Mouse (Mus musculus): ENCODE measurements around the gene Inhbc.

The Inhbc gene

DNA sequence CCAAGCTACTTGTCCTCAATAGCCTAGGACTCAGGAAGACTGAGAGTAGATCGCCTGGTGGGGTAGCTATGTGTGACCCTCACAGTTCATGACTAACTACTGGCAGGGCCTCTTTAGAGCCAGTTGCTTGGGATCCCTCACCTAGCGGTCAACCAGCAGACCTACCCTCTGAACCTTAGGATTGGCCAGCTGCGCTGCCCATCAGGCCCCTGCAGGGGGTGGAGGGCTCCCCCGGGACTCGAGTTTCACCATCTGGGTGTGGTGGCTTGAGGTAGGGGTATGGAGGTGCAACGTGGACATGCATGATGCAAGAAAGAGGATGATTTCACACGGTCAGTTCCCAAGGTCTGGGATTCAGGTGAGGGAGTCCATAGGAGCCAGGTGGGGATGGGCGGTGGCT, 18.5 kb downstream of the Inhbc start:
- DNase-seq (ENCODE audit: low spot score in 2 of 2): no peak

DNA sequence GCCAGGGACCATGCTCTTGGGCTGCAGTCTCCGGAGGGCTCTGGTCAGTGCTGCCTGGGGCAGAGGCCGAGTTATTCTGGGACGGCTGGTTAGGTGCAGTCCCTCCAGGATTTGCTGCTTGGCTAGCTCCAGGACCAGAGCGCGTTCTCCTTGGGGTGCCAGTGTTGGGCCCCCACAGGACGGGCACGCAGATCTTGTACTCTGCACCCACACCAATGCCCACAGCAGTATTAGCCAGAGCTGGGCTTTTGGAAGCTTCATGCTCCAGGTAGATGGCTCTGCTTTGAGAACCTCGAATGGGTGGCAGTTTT, 19.0 kb downstream of the Inhbc start:
- DNase-seq (ENCODE audit: low spot score in 2 of 2): no peak

DNA sequence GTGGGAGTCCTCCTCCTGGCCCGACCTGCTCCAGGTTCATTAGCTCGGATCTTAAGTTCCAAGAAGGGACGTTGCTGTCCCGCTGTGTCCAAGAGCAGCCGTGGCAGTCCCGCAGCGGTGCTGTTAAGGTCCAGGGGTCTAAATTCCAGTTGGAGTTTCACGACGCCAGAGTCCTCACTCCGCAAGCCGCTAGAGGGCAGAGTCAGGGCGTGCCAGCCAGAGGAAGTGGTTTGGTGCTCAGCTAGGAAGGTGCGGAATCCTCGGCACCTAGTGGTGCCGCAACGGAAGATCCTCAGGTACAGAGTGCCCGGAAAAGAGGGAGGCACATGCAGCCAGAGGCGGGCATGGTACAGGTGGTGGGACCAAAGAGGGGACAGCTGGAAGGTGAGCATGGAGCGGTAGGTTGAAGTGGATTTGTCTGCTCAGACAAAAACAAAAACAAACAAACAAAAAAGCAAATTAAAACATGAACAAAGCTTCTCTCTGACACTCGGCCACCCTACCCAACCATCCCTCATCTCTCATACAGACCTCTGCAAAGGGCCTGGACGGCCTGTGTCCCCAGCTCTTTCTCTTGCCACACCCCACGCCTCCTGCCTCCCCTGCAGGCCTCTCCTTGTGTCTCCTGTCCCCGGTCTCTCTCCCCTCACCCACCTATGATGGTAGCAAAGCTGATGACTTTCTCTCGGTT, 19.5 kb downstream of the Inhbc start:
- peak; percentile 73 to 78 for DNase-seq (ENCODE audit: low spot score in 2 of 2)

DNA sequence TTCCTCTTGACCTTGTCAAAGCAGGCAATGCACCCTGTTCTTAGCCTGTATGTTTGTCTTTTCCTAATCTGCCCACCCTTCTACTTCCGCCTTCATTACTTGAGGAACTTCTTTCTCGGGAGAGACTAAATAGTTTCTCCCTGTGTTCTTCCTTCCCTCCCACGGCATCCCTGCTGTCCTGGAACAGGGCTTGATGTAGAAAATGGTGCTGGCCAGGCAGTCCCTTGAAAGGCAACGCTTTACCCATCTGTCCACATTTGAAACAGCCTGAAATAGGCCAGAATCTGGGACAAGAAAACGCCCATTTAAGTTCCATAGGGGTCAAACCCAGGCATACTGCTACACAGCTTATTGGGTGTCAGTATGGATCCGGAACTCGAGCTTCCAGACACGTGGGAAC, 20.4 kb downstream of the Inhbc start:
- DNase-seq (ENCODE audit: low spot score in 2 of 2): peak in 1 of 2 experiments; percentile 38

DNA sequence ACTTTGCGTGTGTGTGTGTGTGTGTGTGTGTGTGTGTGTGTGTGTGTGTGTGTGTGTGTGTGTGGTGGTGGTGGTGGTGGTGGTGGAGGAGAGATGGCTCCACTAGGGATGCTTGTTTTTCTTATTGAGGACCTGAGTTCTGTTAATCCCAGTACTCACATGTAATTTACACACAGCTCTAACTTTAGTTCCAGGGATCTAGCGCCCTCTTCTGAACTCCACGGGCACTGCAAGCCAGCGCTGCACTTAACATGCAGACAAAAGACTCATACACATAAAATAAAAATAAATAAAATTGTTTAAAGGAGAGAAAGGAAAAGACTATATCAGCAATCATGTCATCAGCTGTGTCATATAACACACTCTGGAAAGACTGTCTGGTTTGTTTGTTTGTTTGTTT, 21.3 kb downstream of the Inhbc start:
- no peak for DNase-seq (ENCODE audit: low spot score in 2 of 2)

DNA sequence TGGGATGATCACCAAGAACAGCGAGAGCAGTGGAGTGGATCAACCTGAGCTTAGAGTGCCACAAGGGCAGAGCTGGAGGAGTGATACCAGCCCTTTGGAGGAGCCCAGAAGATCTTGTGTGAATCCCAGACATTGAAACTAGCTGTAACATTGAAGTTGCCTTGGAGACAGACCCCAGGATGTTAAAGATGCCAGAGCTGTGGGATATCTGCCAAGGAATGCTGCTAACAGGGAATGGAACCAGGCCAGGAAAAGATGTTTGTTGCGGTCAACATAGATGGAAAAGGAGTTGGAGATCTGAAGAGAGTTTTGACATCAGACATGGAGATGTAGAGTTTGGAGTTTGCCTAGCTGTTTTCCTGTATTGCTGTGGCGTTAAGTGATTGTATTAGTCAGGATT, 24.1 kb downstream of the Inhbc start:
- DNase-seq (ENCODE audit: low spot score in 2 of 2): no peak

DNA sequence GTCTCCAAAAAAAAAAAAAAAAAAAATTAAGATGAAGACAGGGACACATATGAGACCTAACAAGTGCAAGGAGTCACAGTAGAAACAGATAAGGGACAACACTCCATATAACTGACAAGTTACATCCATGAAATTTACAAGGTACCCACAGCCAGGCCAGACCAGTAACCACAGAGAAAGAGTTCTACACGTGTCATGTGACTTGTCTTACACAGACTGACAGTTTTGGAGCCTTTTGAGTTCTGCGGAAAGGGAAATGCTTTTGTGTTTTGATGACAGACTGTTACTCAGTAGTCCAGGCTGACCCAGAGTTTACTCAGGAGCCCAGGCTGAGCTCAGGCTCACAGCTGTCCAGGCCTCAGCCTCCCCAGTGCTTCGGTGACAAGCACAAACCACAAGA, 27.2 kb downstream of the Inhbc start:
- no peak for DNase-seq (ENCODE audit: low spot score in 2 of 2)

DNA sequence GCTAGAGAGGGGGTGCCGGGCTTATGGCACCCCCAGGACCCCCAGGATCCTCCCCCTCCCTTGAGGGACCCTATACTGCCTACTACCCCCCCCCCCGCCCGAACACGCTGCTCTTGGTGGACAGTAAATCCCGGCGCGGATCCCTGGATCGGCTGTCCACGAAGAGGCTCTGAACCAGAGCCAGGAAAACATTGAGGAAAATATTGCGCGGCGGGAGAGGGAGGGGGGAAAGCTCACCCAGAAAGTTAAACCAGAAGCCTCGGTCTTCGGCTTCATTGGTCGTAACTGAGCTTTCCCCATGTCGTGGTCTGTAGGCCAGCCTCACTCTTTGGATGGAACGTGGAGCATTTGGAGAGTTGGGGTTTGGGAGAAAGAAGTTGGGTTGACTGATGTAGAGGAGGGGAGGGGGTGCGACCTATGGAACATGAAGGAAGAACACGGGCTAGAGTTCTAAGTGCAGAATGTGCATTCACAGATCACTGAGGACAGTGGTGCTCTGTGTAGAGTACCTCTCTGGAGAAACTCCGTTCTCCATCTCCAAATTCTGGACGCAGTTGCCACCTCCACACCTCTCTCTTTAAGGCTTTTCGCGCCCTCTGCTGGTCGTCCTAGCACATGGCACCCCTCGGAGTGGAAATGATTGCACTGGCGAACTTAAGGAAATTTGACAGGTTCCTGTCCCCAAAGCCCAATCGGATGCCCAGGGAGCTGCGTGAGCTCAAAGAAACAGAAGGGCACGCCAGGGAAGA, 28.2 kb downstream of the Inhbc start, which contains the start of gene Gli1:
TSS of gene Gli1 (minus strand) at position 84 of the 749 bp plus-strand sequence.
- DNase-seq (ENCODE audit: low spot score in 2 of 2): peak; percentile 75 to 86

DNA sequence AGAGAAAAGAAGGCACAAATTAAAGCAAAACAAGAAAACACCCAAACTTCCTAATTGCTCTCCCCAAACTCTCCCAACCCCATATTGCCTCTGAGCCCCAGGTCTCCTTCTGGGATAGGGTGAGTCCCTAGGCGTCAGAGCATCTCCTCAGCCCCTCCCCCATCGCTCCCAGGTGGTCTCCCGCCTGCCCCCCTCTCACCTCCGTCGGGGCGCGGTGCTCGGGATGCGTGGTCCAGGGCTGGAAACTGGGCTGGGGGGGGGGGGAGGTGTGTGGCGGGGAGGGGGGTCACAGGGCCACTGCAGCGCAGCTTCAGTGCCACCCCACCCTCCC, 28.9 kb downstream of the Inhbc start:
- DNase-seq (ENCODE audit: low spot score in 2 of 2): no peak

DNA sequence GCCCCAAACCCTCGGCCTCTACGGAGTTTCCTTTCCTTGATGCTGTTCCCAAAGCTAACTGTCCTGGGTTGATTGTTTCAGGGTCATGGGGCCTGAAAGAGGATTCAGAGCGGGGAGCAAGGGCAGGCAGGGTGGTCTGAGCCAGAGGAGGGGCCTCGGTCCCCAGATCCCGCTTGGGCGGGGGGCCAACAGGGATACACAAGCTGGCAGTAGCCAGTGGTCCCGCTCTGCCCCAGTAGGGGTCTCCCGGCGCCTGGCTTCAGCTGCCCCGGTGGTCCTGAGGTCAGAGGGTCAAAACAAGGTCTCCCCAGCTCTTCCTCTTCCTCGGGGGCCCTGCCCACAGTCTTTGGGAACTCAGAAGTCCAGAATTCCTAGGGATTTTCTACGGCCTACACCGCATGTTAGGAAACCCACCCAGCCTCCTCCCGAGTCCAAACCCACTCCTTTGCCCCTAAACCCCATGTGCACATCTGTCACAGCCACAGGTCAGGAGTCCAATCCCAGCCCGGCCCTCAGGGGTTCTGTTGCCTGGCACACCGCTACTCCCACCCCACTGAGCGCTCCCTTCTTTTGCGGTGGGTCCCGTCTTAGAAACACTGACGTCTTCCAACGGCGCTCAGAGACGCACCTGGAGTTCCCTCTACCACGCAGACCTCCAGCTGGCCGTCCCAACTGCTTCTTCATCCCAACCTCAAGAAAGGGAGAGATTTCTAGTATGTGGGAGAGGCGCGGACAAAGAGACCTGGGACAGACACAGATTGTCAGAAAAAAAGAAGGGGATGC, 29.5 kb downstream of the Inhbc start:
- no peak for DNase-seq (ENCODE audit: low spot score in 2 of 2)

DNA sequence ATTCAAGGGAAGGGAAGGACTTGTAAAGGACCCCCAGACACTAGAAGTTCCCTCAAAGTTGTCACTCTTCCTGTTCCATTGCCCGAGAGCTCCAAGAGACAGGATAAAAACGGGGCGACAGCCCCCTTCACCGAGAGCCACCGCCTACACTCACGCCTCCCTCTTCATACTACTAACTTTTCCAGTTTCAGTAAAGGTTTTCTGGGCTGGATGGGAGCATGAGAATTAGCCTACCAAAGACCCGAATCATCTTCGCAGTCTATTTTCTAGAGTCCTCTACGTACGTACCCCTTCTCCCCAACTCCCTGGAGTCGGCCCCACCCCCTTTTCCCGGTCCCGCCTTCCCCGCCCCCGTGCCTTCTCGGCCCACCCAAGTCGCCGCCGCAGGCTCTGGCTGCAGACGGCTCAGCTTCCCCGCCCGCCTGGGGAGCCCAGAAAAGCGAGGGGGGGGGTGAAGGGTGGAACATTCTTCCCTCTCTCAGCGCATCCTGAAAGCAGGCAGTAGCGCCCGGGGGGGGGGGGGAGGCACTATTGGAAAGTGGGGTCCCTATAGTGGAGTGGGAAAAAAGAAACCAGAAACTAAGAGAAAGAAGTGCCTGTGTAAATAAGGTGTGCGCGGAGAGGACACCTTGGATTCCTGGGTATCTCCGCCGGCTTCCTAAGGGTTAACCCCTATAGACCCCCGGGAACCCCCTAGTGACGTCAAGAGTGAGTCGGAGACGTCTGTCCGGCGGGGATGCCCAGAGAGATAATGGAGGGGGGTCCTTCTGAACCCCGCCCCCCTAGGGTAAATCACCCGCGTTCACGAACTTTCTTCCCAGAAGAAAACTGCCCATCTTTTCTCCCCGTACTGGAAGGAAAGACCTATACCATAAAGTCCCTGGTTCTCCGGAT, 30.3 kb downstream of the Inhbc start:
- DNase-seq (ENCODE audit: low spot score in 2 of 2): no peak

DNA sequence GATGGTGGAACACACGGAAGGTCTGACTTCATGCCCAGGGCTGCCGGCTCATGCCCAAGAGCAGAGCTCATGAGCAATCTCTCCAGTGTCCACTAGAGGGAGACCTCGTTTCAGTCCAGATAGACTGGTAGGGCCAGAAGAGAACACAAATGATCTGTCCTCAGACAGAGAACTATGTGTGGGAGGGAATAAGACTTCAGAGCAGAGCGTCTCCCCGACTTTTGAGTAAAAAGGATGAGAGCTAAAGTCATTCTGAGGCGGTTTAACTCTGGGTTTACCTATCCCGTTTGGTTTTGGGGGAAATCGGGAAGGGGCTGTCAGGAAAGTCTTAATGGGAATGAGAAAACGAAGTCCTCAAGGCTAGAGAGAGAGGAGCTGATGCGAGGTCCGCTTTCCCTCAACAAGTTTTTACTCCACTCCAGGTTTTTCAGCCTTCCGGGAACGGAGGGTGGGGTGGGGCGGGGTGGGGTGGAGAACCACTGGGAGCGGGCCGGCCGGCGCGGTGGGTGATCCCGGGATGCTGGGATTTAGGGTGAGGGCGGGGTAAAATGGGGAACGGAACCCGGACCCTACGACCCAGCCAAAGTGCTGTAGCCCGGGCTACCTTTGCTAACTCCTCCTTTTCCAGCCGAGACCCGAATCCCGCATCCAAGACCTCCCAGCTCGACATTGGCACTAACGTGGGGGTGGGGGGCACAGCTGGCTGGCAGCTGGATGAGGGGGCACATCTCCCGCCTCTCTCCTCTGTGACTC, 31.1 kb downstream of the Inhbc start:
- peak; percentile 93 to 94 for DNase-seq (ENCODE audit: low spot score in 2 of 2)

DNA sequence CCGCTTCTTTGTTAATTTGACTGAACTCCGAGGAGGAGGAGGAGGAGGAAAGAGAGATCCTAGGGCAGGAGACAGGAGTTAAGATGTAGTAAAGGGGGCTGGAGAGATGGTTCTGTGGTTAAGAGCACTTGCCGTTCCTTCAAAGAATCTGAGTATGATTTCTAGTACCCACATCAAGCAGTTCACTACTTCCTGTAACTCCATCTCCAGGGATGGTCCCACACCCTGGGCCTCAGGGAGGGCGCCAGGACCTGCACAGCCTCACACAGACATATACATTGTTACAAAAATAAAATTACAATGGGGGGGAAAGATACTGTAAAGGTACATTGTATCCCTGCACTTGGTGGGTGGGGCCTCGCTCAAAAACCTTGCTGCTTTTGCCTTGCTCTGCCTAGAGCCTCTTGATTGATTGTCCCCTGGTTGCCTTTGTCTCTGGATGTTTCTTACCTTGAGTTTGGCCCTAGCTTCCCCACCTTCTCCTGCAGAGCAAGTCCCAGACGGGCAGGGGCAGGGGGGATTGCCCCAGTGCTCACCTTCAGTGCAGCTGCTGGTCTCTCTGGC, 32.6 kb downstream of the Inhbc start:
- DNase-seq (ENCODE audit: low spot score in 2 of 2): no peak

DNA sequence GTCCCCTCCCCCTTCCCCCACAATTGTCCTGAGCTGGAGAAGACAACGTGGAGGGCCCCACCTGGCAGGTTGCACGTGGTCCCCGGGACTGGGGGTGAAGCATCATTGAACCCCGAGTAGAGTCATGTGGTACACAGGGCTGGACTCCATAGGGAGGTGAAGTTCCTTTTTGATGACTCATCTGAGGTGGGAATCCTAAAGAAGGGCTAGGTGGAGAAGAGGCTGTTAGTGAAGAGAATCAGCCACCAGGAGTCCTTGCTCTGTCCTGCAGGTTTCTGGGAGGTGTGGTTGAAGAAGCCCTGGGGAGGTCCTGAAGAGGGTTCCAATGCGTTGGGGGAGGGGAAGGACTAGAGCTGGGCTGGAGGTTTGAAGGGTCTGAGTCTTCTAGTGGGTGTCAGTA, 33.3 kb downstream of the Inhbc start:
- no peak for DNase-seq (ENCODE audit: low spot score in 2 of 2)

DNA sequence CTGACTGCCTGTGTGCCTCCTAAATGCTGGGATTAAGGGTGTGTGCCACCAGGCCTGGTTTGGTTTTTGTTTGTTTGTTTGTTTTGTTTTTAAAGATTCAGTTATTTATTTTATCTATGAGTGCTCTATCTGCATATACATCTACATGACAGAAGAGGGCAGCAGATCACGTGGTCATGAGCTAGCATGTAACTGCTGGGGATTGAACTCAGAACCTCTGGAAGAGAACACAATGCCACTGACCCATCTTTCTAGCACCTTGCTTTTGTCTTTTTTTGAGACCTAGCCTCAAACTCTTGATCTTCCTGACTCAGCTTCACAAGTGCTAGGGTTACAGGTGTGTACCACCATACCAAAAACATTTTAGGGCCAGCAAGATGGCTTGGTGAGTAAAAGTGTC, 35.0 kb downstream of the Inhbc start:
- DNase-seq (ENCODE audit: low spot score in 2 of 2): no peak

DNA sequence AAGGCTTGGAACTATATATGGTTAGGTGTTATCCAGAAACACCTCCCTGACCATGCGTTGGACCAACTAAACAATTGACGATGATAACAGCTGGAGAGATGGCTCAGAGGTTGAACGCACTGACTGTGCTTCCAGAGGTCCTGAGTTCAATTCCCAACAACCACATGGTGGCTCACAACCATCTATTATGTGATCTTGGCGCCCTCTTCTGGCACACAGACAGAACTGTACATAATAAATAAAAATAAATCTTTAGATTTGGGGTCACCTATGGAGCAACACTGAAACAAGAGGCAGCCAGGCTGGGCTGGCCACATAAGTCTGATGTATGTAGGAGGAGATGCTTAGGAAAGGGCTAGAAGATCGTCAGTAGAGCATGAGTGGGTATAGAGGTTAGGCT, 37.1 kb downstream of the Inhbc start:
- no peak for DNase-seq (ENCODE audit: low spot score in 2 of 2)

DNA sequence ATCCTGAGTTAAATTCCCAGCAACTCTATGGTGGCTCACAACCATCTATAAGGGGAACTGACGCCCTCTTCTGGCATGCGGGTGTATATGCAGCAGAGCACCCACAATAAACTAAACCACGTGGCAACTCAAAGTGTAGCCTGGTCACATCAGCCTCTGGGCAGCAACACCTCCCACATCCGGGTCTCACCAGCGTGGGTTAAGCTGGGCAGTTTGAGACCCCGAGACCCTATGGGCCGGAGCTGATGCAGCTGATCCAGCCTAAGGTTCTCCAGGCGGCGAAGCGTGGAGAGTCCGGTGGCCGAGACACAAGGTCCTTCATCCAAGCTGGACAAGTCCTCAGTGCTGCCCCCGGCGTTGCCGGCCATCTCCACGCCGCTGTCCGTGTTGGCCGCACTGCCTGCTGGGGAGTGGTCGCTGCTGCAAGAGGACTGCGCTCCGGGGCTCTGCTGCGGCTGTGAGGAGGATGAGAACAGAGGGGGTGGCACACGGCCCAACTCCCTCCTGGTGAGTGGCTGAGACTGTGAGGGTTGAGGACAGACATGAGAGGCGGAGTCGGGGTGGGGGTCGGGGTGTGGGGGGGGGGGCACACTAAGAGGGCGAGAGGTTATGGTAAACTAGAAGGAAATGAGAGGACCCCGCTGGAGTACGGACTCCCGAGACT, 37.9 kb downstream of the Inhbc start:
- DNase-seq (ENCODE audit: low spot score in 2 of 2): no peak

DNA sequence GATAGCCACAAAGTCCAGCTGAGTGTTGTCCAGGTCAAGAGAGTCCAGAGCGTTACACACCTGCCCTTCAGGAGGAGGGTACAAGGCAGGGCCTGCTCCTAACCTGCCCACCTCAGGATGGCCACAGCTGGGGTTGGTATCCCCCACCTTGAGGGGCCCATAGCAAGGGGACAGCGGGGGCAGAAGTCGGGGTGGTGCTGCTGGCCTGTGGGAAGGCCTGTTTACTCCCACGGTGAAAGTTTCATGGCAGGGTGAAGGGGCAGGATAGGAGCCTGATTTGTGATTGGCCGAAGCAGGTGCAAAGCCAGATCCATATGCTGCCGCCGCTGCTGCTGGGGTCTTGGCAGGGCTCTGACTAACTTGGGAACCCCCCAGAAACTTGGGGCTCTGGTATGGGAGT, 40.0 kb downstream of the Inhbc start:
- DNase-seq (ENCODE audit: low spot score in 2 of 2): no peak

DNA sequence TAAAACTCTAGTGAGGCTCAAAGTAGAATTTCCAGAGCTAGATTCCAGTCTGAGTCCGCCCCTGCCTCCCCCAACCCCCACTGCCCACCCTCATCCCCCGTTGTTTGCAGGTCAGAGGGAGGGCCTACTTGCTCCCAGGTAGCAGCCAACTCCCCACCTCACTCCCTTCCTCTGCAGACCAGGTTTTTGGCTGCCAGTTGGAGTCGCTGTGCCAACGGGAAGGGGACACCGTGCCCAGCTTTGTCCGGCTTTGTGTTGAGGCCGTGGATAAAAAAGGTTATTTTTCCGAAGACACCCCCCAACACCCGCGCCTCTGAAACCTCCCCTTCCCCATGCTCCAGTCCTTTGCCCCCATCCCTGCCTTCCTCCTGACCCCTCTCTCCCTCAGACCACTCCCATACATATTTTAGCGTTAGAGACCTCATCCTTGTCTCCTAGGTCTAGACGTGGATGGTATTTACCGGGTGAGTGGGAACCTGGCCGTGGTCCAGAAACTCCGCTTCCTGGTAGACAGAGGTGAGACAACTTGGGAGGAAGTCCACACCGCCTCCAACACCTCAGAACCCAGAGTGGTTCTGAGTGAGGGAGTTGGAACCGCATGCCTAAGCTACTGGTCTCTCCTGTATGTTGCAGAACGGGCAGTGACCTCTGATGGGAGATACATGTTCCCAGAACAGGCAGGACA, 42.6 kb downstream of the Inhbc start:
- no peak for DNase-seq (ENCODE audit: low spot score in 2 of 2)

DNA sequence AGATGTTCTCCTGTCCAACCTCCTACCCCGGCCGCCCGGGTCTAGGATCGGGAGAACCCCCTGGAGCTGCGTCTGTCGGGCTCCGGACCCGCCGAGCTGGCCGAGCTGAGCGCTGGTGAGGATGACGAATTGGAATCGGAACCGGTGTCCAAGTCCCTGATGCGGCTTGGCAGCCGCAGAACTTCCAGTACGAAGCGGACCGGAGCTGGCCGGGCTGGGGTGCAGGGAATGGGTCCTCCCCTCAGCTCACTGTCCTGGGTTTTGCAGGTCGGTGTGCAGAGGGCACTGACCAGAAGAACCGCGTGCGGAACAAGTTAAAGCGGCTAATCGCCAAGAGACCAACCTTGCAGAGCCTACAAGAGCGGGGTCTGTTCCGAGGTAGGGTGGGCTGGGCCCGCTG, 43.4 kb downstream of the Inhbc start:
- DNase-seq (ENCODE audit: low spot score in 2 of 2): no peak

All from right cerebral cortex, adult 2 months (tissue).